Mouse (Mus musculus) c-Kit-positive CD71-positive TER-119-positive erythroid progenitor cells, embryonic 14.5 days (primary cell): ENCODE results near the gene Cntnap5b.

Source experiments
- DNase-seq: peaks from one replicate; pipeline ENCODE4 v3.0.0-alpha.2; 2013; ENCODE audit warnings: low spot score

Gene Cntnap5b

DNA sequence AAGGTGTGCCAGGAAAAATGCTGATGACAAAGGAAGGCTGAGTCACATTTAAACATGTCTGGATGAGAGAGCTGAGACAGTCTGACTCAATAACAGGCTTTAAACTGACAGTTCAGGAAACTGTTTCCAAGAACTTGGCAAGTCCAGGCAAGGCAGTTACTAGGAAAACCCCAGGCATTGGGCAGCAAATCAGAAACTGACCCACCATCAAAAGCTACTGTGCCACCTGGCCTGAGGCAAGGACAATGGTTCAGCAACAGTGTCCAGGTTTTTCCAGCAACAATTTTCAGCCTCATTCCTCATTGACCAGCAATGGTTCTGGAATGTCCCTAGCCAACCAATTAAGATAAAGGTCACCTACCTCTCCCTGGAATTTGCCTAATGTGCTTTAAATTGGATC, 399.0 kb downstream of the Cntnap5b start:
- DNase-seq: no peak

DNA sequence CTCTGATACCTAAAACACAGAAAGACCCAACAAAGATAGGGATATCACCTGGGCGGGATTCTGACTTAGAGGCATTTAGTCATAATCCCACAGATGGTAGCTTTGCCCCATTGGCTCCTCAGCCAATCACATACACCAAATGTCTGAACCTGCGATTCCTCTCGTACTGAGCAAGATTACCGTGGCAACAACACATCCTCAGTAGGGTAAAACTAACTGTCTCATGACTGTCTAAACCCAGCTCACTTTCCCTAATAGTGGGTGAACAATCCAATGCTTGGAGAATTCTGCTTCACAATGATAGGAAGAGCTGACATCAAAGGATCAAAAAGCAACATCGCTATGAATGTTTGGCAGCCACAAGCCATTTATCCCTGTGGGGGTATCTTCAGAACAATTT, 407.5 kb downstream of the Cntnap5b start:
- DNase-seq: peak; percentile 99

DNA sequence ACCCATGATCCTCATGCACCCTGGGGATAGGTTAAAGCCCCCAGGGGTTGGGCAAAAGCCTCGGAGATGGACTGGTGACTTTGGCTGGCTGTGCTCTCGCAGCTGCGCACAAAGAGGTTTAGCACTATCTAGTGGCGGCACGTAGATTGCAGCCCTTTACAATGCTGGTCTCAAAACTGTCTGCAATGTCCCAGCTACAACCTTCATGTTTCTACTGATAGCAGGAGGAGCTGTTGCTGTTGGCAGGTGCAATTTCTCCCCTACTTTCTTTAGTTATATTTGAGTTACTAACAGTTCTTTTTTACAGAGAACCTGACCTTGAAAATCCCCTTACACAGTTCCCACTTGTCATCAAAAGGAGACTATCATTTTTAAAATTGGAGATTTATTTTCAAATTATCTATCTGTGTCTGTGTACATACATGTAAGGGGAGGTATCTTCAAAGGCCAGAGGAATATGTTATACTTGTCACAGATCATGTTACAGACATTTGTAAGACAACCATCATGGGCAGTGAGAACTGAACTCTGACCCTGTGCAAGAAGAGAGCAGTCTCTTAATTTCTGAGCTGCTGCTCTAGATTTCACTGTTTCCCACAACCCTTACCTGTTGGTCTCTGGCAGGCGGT, 459.5 kb downstream of the Cntnap5b start:
- no peak for DNase-seq

DNA sequence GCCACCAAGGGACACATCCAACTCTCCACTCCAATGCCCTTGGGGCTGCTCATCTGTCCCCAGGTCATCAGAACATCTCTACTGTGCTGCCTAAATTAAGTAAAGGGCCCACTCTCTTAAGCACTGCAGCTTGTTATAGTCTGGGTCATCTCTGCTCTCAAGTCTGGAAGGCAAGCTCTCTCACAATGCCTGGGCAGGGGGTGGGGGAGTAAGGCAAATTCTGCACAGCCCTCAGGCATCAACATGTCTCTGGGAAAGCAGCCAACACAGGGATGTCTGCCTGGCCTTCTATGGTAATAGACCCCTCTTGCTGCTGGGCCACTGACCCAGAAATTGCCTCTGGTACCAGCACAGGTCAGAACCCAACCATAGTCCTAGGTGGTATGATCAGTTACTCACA, 479.4 kb downstream of the Cntnap5b start:
- no peak for DNase-seq

DNA sequence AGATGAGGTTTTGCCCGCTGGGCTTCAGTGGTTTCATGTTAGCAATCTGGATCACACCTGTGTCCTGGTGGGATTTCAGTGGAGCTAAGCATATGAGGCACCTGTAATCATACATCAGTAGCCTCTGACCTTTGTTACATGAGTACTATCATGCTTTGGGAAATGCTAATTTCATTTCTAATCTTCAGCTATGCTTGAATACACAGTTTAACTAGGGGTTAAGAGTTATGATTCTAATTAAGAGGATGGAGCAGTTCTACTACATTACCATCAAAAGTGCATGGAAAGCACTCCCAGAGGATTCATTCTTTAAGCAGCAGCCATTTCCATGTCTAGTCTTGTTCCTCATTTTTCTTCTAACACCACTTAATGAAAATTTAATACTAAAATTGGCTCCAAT, 538.1 kb downstream of the Cntnap5b start:
- DNase-seq: no peak

DNA sequence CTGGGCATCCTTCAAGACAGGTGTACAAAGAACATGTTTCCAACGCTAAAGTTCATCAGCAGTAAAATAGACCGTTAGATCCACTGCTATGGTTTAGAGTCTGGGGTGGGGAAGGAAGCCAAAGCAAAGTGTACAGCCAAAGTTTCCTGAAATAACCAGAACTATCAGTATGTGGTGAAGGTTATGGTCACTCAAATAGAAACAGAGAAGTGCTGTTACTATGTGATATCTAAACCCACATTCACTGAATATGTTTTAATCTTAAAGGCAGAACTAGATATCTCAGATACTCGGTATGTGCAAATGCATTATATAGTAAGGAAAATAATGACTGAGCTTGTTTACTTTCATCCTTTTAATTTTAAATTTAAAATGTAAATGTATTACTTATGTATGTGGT, 558.5 kb downstream of the Cntnap5b start:
- no peak for DNase-seq

DNA sequence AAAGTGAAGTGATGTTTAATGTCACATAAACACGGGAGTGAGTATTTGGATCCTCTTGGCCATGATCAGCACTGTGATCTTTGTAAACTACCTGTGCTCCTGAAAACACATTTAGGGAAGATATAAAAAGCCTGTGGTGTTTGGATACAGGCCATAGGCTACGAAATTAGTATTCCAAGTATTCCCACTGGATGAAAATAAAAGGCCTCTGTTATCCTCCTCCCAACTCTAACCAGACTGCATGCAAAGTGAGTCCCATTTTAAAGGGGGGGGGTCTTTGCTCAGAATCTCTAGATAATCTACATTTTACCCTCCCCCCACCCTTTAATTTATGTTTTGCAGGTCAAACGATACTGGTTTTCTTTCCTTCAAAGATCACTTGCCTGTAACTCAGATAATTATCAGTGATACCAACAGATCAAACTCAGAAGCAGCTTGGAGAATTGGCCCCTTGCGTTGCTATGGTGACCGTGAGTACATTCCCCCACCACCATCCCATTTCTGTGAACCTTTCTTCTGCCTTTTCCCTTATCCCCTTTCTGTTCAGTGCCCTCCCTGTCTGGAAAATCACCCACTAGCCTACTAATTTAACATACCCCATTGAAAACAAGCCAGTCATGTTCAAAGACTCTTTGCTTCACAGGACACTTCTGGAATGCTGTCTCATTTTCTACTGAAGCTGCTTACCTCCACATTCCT, 597.0 kb downstream of the Cntnap5b start:
- no peak for DNase-seq

DNA sequence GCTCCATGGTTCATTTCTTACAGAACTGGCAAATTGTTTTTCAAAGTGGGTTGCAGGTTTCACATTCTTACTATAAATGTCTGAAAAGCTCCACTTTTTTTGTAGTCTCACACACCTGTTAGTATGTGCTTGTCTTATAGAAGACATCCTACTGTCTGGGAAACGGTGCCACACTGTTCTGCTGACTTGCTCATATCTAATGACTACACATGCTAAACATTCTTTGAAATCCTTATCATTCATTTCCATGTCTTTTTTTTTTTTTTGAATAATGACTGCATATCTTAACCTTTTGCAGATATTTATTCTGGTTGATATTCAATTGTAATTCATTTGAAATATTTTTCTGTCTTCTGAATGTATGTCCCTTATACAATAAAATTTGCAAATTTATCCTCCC, 613.7 kb downstream of the Cntnap5b start:
- no peak for DNase-seq

DNA sequence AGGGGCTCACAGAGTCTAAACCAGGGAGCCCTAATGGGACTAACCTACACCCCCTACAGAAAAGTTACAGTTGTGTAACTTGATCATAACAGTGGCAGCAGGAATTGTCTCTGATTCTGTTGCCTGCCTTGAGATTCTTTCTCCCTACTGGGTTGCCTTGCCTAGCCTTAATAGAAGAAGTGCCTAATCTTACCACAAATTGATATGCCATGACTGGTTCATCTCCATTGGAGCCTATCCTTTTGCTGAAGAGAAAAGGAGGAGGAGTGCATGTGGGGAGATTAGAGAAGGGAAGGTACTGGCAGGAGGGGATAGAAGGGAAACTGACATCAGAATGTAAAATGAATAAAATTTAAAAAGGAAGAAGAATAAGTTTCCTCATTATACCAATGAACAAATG, 621.5 kb downstream of the Cntnap5b start:
- DNase-seq: no peak

DNA sequence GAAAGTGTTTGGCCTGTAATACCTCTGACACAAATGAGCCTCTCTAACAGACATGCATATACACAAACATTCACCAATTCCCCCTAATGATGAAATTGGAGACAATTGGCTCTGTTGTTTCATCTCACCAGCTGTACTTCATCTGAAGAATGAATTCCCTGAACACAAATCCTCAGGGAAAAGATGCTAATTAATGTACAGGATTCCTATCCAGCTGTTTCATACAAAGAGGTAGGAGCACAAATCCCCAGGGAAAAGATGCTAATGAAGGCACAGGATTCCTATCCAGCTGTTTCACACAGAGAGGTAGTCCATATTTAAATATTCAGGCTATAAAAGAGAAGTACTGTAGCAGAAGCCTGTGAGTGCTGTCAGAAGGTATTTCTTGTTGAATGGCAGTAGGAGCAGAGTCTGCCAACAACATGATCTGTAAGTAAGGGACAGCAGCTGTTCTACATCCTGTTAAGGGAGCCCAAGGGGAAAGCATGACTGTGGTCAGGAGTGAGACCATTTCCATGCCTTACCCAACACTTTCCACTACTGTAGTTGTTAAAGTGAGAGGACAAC, 644.2 kb downstream of the Cntnap5b start:
- DNase-seq: no peak

DNA sequence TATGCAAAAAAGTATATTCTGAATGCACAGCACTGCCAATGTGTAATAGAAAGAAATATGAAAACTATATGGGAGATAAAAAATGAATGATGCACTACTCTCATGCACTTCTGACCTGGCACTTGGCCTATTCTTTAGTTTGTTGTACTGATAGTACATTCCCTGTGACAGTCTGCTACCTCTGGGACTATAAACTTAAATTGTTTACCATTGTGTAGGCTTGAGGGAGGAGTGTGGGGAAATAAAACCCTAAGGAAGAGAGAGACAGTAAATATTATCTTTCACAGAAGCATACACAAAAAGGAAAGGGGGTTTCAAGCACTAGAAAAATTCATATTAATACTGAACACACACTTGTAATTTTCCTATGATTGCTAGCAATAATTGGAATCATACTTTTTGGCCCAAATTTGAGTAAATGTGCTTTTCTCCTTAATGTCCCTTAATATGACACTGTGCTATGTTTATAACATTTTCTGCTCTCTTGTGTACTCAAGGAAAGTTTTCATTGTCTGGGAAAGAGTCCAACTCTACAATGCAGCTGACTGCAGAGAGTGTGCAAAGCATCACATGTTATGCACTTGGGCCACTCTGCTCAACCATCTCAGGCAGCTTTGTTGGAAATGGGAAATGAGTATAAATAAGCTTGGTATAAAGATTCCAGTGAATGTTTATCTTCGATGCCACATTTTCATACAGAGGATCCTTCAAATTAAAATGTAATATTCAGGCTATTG, 657.6 kb downstream of the Cntnap5b start:
- no peak for DNase-seq

DNA sequence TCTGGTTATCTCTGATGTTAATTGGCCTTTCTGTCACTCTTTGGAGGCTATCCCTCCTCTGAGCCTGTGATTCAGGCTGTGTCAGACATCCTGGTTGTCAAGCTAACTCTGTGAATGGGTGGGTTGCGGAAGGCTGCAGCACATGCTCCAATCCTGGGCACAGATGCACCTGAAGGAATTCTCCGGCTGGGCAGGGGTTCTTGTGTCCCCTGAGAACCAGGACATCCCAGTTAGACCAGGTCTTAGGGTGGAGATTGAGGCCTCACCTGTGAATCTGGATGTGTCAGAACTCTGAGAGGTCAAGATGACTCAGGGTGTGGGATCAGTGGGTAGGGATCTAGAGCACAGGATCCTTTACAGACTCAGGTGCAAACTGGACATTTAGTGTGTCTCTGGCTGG, 691.3 kb downstream of the Cntnap5b start:
- no peak for DNase-seq

DNA sequence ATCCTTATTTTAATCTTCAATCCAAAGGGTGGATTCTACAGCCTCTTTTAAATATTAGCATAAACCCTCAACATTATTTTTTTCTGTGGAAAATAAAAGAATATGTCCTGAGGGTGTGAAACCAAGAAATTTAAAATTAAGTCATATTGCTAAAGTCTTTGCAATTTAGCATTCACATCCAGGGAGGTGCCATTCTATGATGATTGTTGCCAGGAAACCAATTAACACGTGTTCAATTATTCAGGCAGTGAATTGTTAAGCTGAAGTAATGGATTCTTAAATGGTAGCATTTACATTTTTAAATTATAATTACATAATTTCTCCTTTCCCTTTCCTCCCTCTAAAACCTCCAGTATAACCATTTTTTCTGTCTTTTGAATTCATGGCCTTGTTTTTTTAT, 692.7 kb downstream of the Cntnap5b start:
- DNase-seq: no peak

DNA sequence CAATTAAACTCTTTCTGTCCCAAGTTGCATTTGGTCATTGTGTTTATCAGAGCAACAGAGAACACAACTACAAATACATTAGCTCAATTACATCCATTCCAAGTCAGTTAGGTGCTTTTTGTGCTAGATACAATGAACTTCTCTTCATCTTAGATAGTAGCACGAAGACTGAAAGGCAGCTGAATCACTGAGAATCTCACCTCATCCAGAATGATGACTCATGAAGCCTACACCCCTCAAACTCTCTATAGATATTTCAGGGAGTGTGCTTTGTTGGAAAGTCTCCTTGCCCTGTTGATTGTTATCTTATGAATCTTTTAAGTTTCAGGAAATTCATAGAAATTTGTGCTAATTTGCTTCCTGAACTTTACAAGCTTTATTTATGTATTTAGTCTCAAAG, 695.0 kb downstream of the Cntnap5b start:
- DNase-seq: no peak

DNA sequence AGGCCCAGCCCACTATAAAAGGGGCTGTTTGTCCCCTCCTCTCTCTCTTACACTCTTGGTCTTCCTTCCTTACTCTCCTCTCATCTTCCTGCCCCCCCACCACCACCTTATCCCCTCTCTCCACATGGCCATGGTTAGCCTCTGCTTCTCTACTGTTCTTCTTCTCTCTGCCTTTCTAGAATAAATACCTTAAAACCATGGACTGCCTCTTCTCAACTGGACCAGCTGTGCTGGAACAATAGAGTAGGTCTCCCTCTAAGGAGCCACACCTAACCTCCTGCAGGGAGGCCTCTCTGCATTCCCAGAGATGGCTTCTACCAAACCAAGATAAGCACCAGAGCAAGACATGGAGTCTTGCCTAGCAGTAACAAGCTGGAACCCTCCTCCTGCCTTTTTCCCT, 737.3 kb downstream of the Cntnap5b start:
- no peak for DNase-seq
